Mouse (Mus musculus): ENCODE data around the gene Homez. TPM values are rescaled to one million over a fixed set of nuclear protein-coding genes. Genes with fewer than 3 reads are reported as not detected.
A peak's percentile ranks its signal among the peaks of the same experiment; 100 is the strongest.

Homez gene
- polyA plus RNA-seq, 1 experiment, result 9.0 TPM

DNA sequence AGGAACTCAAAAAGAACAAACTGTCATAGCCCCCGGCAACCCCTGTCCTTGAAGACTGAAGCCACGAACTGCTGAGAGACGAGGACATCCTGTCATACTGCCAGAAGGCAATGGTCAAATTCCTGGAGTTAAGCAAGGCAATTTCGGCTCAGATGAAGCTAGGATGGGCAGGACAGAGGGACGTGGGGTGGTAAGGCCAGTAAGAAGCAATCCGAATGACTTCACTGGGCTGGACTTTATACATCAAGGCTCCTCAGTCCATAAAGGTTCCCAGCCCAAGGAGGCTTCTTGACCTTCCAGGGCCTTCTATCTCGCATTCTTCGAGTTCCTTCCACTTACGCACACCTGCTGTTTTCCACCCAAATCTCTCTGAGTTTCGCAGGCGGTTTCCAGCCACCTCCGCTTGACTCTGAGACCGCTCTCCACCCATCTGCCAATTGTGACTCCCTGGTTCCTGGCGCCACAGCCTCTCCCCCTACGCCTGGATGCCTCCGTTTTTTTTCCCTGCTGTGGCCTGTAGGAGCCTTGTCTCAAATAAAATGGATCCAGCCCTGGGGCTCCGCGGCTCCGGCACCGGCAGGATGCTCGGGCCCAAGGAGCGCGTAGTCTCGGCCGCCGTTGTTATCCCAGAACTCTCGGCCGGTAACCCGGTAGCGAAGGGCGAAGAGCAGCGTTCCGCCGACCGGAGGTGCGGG lies 5.2 kb upstream of the Homez start:
- DNase-seq (ENCODE audit: extremely low spot score in 1 of 2, low spot score in 1 of 2), result peak in 1 of 2 experiments; percentile 70

DNA sequence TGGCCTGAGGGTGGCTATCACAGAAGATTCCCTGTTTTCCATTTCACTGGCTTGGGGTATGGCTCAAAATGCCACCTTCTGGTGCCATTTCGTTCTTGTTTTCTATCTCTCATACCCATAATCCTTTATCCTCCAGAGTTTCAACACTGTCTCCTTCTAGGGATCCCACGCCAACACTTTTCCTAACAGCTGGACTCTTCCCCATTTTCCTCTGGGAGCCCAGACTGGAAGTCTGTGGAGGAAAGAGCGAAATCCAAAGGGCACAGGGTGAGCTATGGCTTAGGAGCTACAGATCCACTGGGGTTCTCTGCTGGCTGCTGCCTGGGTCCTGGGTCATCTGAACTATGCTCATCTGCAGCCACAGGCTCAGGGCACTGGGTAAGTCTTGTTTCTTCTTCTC lies 3.4 kb upstream of the Homez start:
- DNase-seq (ENCODE audit: extremely low spot score in 1 of 2, low spot score in 1 of 2), result no peak

DNA sequence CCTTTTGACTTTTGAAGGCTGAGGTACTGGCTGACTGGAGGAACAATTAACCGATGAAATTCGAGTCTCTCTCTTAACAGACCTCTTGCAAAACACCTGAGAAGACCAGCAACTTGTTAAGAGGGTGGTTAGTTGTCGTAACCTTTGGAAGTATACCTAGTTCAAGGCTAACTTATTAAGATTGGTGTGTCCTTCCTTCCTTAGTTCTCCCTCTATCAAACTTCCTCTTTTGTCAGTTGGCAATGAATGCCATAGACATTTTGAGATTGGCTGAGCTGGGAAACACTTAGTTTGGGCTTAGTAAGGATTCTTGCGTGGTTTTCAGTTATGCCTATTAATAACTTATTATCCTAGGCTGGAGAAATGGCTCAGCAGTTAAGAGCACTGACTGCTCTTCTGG lies 2.7 kb downstream of the Homez start:
- DNase-seq (ENCODE audit: extremely low spot score in 1 of 2, low spot score in 1 of 2), result no peak

DNA sequence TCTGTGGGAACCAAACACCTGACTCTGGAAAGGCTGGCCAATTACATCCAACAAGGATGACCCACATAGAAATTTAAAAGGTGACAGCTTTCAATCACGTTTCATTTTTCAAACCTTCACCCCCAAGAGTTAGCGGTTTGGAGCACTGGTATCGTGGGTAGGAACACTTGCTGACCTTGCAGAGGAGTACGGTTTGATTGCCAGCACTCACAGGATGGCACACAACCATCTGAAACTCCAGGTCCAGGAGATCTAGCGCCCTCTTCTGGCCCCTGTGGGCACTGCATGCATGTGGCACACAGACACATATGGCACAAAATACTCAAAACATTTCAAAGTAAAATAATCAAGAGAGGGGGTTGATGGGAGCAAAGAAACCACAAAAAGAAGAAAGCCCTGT lies 3.8 kb downstream of the Homez start:
- DNase-seq (ENCODE audit: extremely low spot score in 1 of 2, low spot score in 1 of 2), result no peak

DNA sequence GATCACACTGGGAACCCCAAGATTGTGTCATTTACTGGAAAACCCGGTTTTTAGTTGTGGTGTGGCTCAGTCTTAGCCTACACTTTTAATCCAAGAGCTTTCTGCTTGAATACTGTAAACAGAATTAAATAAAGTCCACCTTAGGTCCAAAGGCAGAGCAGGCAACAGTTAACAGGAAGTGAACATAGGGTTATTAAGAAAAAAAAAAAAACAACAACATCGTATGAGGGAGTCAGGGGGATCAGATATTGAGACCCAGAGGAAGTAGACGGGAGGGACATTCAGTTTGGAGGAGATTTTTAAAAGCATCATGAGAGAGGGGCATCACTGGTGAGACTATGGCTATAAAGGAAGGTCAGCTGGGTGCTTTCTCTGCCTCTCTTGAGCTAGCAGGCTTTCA lies 4.5 kb downstream of the Homez start:
- DNase-seq (ENCODE audit: extremely low spot score in 1 of 2, low spot score in 1 of 2), result no peak

DNA sequence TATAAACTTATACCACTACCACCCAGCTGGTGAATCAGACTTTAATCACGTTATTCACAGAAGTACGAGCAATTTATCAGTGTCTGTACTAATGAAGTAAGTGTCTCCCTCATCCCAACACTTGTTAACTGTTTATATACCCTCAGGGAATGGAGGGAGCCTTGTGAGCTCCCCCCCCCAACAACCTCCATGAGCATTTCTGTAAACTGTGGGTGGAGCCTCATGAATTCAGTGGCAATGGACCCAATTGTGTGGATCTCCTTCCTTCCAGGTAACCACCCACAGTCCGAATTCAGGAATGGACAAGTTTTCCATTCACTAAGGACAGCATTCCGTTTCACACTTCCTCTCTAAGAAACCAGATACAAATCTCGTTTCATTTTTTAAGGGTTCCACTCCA lies 5.1 kb downstream of the Homez start:
- no peak for DNase-seq (ENCODE audit: extremely low spot score in 1 of 2, low spot score in 1 of 2)

DNA sequence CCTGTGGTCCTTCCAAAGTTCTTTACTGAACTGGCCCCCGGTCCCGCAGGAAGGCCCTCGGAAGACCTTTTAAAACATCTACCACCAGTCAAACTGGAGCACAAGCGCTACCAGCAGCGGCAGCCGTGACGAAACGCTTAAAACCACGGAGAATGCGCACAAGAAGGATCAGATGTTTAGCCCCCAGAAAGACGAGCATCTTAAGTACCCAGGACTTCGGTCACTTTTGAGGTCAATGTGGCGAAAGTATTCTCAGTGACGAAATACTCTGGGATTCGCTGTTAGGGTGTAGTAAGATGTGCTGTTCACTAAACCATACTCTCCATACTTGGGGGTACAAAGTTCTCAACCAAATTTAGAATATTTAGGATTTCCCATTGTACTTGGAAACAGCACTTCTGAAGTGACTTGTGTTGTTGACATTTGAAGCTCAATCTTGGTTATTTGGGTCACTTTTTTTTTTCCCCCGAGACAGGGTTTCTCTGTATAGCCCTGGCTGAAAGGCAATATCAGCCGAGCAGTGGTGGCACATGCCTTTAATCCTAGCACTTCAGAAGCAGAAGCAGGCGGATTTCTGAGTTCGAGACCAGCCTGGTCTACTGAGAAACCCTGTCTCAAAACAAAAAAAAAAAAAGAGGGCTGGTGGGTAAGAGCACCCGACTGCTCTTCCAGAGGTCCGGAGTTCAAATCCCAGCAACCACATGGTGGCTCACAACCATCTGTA lies 6.3 kb downstream of the Homez start:
- no peak for DNase-seq (ENCODE audit: extremely low spot score in 1 of 2, low spot score in 1 of 2)

DNA sequence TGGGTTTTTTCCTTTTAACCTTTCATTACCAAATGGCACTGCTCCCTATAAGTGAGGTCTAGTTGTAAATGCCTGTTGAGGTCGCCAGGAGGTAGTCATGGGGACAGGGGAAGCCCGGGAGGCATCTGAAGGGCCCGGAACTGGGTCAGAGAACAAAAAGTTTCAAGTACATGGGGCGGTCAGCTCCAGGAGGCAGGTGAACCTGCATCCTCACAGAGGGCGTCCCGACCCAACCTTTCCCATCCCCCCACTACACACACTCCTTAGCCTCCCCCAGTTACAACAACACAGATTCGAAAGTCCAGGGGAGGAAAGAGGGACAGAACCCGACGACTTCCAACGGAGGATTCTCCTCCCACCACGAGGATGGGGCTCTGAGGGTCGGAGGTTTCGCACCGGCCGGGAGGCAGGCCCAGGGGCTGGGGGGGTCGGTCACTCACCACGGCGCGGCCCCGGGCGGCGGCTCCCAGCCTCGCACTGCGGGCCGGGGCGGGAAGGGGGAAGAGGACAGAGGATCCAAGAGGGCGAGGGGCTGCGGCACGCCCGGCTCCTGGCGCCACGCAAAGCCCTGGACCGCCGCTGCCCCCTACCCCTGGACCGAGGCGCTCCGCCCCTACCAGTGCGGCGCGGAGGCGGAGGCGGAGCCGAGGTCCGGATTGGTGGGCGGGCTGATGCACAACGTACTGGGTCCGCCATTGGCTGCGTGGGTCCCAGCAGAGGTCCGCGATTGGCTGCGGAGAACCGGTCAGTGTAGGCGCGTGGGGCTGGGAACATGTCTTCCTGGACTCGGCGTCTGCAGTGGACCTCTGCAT lies 7.1 kb downstream of the Homez start:
- DNase-seq (ENCODE audit: extremely low spot score in 1 of 2, low spot score in 1 of 2), result peak; percentile 85 to 95

DNA sequence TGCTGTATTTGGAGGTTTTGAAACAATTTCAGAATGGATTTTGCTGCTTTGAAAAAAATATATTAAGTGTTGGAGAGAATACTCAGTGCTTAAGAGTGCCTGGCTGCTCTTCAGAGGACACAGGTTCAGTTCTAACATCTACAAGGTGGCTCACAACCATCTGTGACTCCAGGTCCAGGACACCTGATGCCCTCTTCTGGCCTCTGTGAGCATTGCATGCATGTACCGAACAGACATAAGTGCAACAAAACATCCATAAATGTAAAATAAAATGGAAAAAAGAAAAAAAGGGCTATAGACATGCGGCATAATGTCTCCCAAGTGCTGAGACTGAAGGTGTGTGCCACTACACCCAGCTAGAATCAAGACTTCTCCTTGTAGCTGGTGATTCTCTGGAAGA lies 10.2 kb downstream of the Homez start:
- peak; percentile 44 to 86 for DNase-seq (ENCODE audit: extremely low spot score in 1 of 2, low spot score in 1 of 2)

DNA sequence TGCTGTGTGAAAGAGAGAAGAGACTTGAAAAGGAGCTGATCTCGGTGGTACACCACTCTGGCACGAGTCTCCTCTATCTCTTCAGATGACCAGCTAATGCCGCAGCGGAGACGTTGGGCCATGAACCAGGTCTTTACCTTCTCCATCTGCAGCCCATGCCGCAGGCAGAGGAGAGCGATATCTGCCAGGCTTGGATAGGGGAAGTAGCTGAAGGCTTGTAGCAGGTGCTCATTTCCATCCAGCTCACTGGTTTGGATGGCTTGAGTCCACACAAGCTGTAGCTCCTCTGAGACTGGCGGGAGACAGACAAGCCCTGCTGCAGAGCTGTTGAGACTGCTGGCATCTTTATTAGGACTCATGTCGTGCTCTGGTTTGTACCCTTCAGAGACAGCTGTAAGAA lies 12.9 kb downstream of the Homez start:
- DNase-seq (ENCODE audit: extremely low spot score in 1 of 2, low spot score in 1 of 2), result no peak

DNA sequence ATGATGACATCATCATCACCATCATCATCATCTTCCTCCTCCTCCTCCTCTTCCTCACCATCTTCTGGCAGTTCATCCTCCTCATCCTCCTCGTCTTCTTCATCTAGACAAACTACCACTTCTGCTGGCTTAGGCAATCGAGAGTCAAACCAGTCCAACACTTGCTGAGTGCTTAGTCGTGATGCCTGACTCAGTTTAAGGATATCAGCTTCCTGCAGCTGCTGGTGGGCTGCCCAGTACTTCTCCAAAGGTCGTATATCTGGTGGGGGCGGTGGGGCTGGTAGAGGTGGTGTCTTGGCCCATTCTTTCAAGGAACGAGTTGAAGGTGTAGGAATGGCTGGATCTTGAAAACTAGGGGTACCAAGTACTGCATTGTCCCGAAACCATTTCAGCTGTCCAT lies 14.1 kb downstream of the Homez start:
- DNase-seq (ENCODE audit: extremely low spot score in 1 of 2, low spot score in 1 of 2), result no peak

DNA sequence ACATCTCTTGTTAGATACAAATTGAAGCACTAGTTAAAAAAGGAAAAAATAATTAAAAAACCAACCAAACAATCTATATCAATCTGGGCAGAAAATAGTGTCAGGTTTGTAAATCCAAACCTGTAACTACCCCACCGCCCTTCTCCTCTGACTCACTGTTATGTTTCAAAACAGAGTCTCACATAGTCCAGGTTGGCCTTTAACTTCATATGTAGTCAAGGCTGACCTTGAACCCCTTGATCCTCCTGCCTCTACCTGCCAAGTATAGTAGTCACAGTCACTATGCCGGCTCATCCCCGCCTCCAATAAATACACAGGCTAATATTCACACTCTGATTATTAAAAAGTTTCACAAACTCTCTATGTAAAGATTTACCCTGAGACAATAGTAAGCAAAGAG lies 15.0 kb downstream of the Homez start:
- no peak for DNase-seq (ENCODE audit: extremely low spot score in 1 of 2, low spot score in 1 of 2)

DNA sequence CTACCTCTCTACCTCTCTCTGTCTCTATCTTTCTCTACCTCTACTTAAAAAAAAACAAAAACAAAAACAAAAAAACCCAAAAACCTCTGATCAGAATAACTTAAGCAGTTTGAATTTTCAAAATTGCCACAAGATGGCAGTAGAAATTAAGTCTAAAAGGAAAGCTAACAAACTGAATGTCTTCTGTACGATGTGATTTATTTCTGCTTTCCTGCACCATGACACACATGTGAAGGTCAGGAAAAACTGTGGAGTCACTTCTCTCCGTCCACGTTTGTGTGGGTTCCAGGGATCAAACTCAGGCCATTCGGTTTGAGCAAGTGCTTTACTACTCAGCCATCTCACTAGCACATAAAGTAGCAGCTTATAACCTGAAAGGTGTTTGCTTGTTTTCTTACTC lies 27.3 kb downstream of the Homez start:
- DNase-seq (ENCODE audit: extremely low spot score in 1 of 2, low spot score in 1 of 2), result peak in 1 of 2 experiments; percentile 57

DNA sequence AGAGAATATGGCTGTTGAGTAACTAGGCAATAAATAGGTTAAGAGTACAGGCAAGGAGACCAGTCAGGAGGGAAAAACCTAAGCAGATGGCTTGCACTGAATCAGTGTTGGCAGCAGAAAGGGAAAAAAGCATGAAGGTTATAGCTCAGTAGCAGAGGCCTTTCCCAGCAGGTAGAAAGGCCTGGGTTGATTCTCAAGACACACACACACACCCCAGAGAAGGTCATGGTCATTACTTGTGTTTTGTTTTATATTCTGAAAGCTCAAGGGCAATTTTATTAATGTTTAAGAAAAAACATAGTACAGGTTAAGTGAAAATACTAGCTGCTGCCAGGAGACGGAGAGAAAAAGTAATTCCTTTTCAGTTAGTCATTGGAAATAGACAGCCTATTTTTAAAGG lies 47.0 kb downstream of the Homez start:
- DNase-seq (ENCODE audit: extremely low spot score in 1 of 2, low spot score in 1 of 2), result no peak

DNA sequence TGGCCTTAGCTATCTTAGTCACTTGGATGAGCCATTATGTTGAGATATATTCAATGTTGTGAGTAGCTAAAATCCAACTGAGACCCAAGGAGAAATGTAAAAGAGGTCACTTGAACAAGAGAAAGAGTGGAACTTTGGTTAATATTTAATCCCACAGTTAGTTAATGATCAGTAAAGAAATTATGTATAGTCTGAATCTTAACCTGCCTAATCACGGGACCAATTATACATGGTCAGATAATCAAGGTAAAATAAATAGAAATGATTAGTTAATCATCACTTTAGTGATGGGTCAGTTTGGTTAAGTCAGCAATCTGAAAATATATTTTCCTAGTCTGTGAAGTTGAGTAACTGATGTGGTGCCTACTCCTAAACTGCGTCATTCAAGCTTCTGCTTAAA lies 48.5 kb downstream of the Homez start:
- no peak for DNase-seq (ENCODE audit: extremely low spot score in 1 of 2, low spot score in 1 of 2)

DNA sequence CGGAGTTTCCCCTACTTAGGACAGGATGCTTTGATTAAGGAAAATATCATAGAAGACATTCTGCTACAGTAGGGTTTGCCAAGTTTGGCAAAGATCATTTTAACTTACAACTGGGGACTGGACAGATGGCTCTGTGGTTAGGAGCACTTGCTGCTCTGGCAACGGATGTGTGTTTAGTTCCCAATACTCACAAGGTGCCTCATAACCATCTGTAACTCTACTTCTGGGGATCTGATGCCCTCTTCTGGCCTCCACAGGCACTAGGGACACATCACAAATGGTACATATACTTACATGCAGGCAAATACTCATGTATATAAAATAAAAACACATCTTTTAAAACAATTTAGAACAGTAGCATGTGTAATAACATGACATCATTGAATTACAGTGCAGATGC lies 53.0 kb downstream of the Homez start:
- DNase-seq (ENCODE audit: extremely low spot score in 1 of 2, low spot score in 1 of 2), result peak in 1 of 2 experiments; percentile 38

DNA sequence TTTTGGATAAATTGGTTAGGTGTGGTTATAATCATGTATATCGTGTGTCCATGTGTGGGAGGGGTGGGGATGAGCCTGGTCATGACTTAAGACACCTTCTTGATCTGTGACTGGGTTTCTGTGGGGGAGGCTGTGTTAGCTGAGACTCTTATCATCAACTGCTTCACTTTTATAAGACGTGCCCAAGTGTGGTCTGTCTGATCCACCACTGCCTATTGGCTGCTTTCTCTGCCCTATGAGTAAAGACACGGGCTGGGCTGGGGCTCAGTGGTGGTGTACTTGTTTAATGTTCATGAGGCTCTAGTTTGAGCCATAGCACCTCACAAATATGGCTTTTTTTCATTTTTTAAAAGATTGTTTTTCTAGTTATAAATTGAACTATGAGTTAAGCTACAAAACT lies 55.0 kb downstream of the Homez start:
- DNase-seq (ENCODE audit: extremely low spot score in 1 of 2, low spot score in 1 of 2), result no peak

DNA sequence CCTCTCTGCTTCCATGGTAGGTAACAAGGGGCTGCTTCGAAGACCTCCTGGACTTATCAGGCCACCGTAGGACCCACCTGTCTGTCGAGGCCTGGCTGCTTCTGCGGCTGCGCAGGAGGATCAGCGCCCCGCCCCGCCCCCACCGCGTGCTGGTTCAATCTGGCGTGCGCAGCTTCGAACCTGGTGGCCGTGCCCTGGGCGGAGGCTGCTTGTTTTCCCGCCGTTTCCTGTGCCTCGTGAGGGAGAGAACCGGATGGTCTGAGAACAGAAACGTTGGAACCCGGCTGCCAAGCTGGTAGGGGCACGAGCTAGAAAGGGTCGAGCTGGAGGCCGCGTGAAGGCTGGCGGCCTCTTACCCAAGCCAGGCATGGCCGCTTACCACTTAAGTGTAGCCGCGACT lies 56.8 kb downstream of the Homez start, which contains the start of gene Rnf212b:
TSS of gene Rnf212b (plus strand) at position 151 of the 400 bp plus-strand sequence.
- no peak for DNase-seq (ENCODE audit: extremely low spot score in 1 of 2, low spot score in 1 of 2)

DNA sequence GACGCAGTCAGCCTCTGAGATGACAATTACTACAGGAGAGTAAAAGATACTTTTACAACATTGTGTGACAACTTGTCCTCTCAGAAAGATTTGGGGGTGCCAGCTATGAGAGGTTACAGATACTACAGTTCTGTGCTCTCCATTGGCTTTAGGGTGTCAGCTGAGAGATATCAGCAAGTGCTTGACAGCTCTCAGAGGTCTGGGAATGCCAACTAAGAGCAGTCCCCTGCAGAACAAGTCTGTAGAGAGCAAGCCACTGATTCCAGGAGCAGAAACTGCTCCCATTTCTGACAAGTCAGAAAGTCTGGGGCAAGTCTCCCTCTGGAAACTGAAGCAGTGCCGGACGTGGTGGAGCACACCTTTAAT lies 61.1 kb downstream of the Homez start:
- DNase-seq (ENCODE audit: extremely low spot score in 1 of 2, low spot score in 1 of 2), result no peak

DNA sequence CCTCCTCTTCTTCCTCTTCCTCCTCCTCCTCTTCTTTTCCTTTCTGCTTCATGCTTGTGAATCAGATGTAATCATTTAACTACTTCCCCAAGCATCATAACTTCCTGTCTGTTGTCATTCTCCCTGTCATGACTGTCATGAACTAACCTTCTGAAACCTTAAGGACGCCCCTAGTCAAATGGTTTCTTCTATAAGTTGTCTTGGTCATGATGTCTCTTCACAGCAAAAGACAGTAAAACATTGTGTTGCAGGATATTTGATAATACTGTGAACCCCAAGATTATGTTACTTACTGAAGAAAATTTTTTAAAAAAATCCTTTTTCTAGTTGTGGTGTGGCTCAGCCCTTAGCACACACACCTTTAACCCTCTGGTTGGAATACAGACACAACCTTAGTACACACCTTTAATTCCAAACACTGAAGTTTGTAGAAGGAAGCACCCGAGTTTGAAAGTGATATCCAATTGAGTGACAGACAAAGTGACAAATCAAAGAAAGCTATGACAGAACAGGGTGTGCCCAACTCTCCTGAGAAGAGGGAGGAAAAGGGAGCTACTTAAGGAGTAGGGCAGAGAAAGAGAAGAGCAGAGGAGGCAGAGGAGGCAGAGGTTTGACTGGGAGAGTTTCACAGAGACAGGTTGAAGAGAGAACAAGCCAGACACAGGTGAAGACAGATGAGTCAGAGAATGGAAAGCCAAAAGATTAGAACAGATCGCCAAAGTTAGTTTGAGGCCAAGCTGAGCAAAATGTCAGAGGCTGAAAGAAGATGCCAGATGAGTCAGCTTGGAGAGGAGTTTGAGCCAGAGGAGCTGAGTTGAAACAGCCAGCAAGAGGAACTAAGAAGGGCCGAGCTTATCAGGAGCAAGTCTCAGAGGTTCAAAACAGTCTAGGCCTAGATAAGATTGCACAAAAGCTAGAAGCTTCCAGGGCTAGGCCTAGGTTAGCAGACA lies 61.8 kb downstream of the Homez start:
- DNase-seq (ENCODE audit: extremely low spot score in 1 of 2, low spot score in 1 of 2), result peak in 1 of 2 experiments; percentile 17
